Mouse (Mus musculus) kidney, postnatal 25 days (tissue): ENCODE data around the gene Enkd1.

ENCODE experiments used
- DNase-seq, 2 experiments: peaks; one replicate each; pipeline ENCODE4 v3.0.0; 2021; ENCODE audit warnings: mixed read lengths in 2 of 2

The Enkd1 gene

GRCm38 (mm10) chr8:105707498-105708403 lies at the start of gene Enkd1, which contains the start of gene 4933405L10Rik:
Gene Enkd1 (minus strand): TSS chr8:105708210.
Gene 4933405L10Rik (plus strand): TSS chr8:105707655.
- peak; percentile 92 to 94 for DNase-seq

DNA sequence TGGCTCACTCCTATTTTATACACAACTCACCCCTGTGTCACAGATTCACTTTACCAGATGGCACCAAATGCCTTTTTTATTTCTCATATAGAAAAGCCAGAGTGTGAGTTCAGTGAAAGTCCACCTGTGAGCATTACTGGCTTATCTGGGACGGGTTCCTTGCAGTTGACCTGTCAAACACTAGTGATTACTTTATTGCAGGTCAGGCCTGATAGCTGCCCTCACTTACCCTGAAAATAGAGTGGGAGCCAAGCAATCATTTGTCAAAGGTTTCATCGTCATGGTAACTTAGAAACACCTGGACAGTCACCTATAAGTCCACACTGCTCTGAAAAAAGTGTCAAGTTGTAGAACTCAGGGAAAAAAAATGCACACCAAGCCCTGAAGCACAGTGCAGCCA lies 46.7 kb upstream of the Enkd1 start:
- no peak for DNase-seq

- DNase-seq: no peak
Measured at GRCm38 (mm10) chr8:105753916-105754315, 45.9 kb upstream of the Enkd1 start.

- peak; percentile 92 to 93 for DNase-seq
Measured at GRCm38 (mm10) chr8:105750606-105751005, 42.6 kb upstream of the Enkd1 start.

GRCm38 (mm10) chr8:105743301-105743700 lies 35.3 kb upstream of the Enkd1 start:
- DNase-seq: no peak

- DNase-seq: no peak
Measured at GRCm38 (mm10) chr8:105739216-105739615, 31.2 kb upstream of the Enkd1 start.

GRCm38 (mm10) chr8:105732186-105732585 lies 24.2 kb upstream of the Enkd1 start:
- no peak for DNase-seq

DNA sequence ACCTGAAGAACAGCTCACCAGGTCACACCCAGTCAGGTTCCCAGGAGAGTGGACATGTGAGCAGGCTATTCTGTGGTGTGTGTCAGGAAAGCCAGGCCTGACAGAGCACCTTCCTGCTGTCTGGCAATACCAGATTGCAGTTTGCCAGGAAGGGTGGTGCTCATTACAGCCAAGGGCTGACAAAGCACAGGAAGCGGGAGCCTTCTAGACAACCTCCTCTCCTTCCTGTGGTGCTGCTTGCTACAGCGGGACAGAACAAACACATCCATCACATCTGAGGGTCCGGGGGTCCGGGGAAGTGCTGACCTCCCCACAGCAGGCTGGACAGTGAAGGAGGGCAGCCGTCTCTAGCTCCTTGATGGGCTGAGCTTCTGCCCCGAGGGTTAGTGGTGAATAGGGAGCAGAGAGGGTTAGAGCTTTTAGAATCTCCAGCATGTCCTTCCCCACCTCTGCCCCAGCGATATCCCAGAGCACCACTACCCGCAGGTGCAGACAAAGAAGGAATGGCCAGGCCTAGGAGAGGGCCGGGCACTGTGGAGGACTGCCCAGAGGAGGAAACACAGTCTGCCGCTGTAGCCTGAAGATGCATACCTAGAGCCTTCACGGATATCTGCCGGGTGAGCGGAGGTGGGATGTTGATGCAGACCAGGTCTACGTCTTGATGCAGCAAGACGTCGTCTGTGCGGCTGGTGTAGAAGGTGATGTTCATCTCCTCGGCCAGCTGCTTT lies 19.6 kb upstream of the Enkd1 start:
- peak; percentile 62 to 89 for DNase-seq

DNA sequence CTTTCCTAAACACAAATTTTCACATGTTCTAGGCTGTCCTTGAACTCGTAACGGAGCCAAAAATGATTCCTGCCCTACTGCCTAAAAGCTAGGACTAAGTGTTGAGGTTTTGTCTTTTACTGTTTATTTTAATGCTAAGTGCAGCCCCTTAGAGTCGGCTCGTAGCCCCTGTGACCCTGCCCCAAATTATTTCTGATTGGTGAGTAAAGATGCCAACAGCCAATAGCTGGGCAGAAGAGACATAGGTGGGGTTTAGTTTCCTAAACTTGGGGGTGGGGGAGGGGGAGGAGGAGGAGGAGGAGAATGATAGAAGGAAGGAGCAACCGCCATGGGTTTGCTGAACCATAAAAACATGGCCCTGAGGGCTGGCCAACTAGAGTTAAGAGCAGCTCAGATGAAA lies 17.7 kb upstream of the Enkd1 start:
- no peak for DNase-seq

- DNase-seq: no peak
Measured at GRCm38 (mm10) chr8:105722861-105723260, 14.9 kb upstream of the Enkd1 start.

- no peak for DNase-seq
Measured at GRCm38 (mm10) chr8:105719637-105720036, 11.6 kb upstream of the Enkd1 start.

DNA sequence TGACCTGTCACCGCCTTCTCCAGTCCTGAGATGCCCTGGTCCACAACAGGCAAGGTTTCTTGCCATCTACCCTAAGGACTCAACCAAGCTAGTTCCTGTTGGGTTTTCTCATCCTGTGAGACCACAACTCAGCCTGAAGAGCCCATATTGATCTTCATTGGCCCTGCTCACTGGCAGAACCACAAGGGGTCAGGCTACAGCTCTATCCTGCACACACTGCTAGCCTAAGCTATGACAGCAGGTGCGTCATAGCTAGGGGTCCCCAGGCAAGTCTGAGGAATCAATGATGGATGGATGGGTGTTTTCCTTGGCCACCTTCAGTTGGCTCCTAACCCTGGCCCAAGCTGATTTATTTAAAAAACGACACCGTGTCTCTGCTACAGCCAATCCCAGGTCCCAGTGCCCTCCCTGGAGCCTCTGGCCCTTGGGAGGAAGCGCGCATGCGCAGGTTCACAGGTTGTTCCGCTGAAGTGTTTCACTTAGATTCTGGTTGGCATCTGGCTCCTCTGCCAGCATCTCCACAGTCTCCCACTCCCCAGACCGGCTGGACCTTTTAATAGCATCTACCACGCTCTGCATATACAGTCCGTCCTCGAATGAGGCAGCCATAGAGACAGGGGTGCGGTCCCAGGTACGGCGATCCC lies 8.4 kb upstream of the Enkd1 start:
- DNase-seq: peak in 1 of 2 experiments; percentile 29

GRCm38 (mm10) chr8:105715042-105715441 lies 7.0 kb upstream of the Enkd1 start:
- DNase-seq: peak; percentile 42 to 49

GRCm38 (mm10) chr8:105714139-105714538 lies 6.1 kb upstream of the Enkd1 start:
- DNase-seq: peak; percentile 86 to 96

- DNase-seq: no peak
Measured at GRCm38 (mm10) chr8:105712286-105712685, 4.3 kb upstream of the Enkd1 start.

DNA sequence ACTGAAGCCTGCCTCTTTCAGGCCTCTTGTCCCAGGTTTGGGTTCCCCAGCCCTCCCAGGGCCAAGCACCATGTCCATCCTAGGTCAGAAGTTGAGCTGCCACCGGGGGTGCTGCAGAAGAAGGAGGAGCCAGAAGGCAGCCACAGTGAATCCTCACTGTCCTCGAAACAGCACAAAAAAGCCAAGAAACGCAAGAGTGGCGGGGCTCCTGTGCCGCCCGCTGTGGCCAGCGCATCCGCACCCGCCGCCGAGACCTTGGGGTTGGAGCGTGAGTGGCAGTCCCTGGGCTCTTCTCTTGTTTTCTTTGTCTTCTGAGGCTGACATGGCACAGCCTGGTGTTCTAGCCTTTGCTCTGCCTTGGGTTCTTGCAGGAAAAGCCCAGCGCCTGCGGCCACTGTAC lies 1.3 kb upstream of the Enkd1 start:
- DNase-seq: peak in 1 of 2 experiments; percentile 32

GRCm38 (mm10) chr8:105708675-105709074 lies 665 bp upstream of the Enkd1 start:
- peak in 1 of 2 experiments; percentile 35 for DNase-seq

DNA sequence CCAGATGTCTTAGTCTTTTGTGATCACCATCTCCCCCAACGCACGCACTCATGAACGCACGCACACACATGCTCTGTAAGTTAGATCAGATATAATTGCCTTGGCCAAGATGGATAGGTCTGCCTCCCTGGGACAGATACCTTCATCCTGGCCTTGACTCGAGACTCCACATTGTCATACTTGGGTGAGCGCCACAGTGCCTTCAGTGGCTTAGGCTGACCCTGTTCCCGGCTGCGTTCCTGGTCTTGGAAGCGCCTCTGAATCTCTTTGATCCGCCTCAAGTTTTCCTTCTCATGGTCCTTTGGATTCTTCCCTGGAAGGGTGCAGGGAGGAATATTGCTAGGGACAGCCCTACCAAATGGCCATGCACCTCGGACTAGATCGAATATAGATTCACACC lies 1.6 kb downstream of the Enkd1 start:
- peak in 1 of 2 experiments; percentile 30 for DNase-seq

DNA sequence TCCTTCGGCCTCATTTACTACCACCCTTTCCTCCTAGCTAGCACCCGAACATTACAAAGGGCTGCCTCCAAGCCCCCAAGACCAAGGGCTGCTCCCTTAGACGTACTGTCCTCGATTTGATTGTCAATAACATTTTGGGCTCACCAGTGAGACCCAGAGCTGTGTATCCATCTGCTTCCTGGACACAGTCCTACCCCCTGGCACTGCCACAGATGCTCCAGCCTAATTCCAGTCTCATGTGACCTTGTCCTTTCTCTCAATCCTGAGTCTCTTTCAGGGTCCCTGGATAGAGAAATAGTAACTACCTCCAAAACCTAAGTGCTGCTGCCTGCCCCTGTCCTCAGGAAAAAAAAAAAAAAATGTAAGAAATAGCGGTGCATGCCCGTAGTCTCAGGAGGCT lies 3.1 kb downstream of the Enkd1 start:
- no peak for DNase-seq

GRCm38 (mm10) chr8:105704146-105704812 lies 3.7 kb downstream of the Enkd1 start:
- peak in 1 of 2 experiments; percentile 34 for DNase-seq

DNA sequence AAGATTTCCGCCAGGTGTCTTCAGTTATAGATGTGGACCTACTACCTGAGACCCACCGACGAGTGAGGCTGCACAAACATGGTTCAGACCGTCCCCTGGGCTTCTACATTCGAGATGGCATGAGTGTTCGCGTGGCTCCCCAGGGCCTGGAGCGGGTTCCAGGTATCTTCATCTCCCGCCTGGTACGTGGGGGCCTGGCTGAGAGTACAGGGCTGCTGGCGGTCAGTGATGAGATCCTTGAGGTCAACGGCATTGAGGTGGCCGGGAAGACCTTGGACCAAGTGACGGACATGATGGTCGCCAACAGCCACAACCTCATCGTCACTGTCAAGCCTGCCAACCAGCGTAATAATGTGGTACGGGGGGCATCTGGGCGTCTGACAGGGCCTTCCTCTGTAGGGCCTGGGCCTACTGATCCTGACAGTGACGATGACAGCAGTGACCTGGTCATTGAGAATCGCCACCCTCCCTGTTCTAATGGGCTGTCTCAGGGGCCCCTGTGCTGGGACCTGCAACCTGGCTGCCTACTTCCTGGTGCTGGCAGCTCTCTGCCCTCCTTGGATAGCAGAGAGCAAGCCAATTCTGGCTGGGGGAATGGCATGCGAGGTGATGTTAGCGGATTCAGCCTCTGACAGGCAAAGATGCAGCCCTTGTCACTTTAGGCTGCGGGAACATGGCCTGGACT lies 5.1 kb downstream of the Enkd1 start:
- DNase-seq: no peak

DNA sequence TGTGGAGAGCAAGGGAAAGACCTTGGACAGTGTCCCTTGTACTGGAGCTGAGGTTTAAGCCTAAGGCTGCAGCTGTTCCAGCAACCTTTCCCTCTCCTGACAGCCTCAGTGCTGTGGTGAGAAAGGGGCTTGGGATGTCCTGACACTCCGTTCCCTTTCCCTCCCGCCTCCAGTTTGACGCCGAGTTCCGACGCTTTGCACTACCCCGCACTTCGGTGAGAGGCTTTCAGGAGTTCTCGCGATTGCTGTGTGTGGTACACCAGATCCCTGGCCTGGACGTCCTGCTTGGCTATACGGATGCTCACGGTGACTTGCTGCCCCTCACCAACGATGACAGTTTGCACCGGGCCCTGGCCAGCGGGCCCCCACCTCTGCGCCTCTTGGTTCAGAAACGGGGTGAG lies 6.0 kb downstream of the Enkd1 start:
- DNase-seq: no peak
